In the genomic region with DNA sequence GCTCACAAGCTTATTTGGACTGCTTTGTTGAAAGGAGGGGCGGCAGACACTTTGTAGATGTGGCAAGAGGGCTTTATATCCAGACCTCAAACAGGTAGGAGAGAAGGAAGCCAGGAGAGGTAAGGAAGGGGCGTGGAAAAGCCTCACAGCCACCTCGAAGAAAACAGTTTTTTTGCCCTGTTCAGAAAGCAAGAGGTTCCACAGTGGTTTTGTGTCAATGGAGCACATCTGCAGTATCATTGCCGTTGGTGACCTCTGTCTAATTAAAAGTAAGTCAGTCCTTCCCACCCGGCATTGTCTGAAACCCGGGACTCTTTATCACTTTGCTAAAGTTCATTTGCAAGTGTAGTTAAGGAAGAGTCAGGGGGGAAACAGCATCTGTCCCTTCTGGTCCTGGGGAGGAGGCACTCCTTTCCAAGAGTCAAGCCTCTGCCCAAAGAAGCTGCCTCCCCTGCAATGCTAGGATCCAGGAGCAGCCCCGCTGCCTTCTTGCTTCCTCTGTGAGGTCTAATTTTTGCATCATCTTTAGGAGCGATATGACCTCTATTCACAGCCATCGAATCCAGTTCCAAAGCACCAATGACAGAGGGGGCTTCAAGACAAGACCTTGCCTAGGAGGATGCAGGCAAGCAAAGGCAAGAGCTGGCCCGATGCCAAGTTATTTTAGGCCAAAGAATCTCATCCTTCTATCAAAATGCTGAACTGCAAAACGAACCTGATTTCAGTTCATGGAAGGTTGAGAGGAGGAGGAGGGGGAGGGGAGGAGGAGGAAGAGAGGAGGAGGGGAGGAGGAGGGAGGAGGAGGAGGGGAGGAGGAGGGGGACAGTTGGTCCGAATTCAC, we compare ENCODE assay signal across 8 mouse cellular contexts. TPM values are rescaled to one million over a fixed set of nuclear protein-coding genes. Genes with fewer than 3 reads are reported as not detected.
DNase-seq lines count a peak whose midpoint lies in the region; ATAC-seq and TF ChIP-seq lines count a peak whose summit lies in the region.

No protein-coding gene starts in this region.

- 5% methylated on average over 11 of the region's 12 CpGs for WGBS in lung, embryonic 16.5 days
- 3% methylated on average over 12 of the region's 12 CpGs for WGBS in heart, postnatal 0 days
- 8% methylated on average over 12 of the region's 12 CpGs for WGBS in midbrain, embryonic 15.5 days

- peaks cover 17% of the 10 kb centered on the region for H3K27me3 ChIP-seq in lung, embryonic 16.5 days (ENCODE audit: control insufficient read depth, insufficient read depth, low read depth, low read length)
- H3K27me3 ChIP-seq in heart, postnatal 0 days (ENCODE audit: control insufficient read depth, insufficient read depth, low read length), result peaks cover 14% of the 10 kb centered on the region; the same call in 1 of the 2 replicates
- H3K27me3 ChIP-seq in midbrain, embryonic 15.5 days (replicated peaks), result no peaks in the 10 kb centered on the region

- no peaks in the 10 kb centered on the region; the same call in 1 of the 2 replicates for H3K4me1 ChIP-seq in lung, embryonic 16.5 days (replicated peaks; ENCODE audit: control insufficient read depth, insufficient read depth, low read length)
- 0 out of 2 replicates have a peak, but pooled peaks cover 9% of the 10 kb centered on the region for H3K4me1 ChIP-seq in heart, postnatal 0 days (ENCODE audit: control insufficient read depth, insufficient read depth)
- H3K4me1 ChIP-seq in midbrain, embryonic 15.5 days, result peaks cover 22% of the 10 kb centered on the region

- 0 out of 2 replicates have a peak, but pooled peaks have one; percentile 12 for ATAC-seq in lung, embryonic 16.5 days (ENCODE audit: low read depth)
- ATAC-seq in heart, postnatal 0 days (ENCODE audit: insufficient read depth, low read depth), result no peak
- peak; percentile 71 for ATAC-seq in midbrain, embryonic 15.5 days (replicated peaks)

- intact Hi-C loops in left cerebral cortex, postnatal 10 days (cut with DNase I), result loop anchor here (2.0 kb wide), 2 partner anchors 72 to 152 kb away; a partner anchor contains a TSS

- no peak for TF ChIP-seq CTCF in heart, postnatal 0 days (IDR thresholded peaks at IDR 0.05; ENCODE audit: low read depth)

- no peak overlapping the region for H3K9ac ChIP-seq in lung, embryonic 16.5 days (ENCODE audit: low read length)
- no peak overlapping the region for H3K9ac ChIP-seq in heart, postnatal 0 days (replicated peaks; ENCODE audit: low read depth, low read length)
- H3K9ac ChIP-seq in midbrain, embryonic 15.5 days, result peak overlapping the region; percentile 60

- DNase-seq in lung, postnatal 25 days (ENCODE audit: low spot score), result no peak
- peak; percentile 69 to 73 for DNase-seq in cerebellum, postnatal 25 days
- DNase-seq in heart, postnatal 0 days (ENCODE audit: low spot score), result no peak
- DNase-seq in left cerebral cortex, postnatal 10 days (ENCODE audit: extremely low spot score in 1 of 2, low spot score in 2 of 2), result peak; percentile 34 to 55
- no peak for DNase-seq in adipocyte (ENCODE audit: low spot score)
- DNase-seq in urinary bladder, adult 2 months (ENCODE audit: low spot score), result no peak

- H3K4me2 ChIP-seq in lung, embryonic 16.5 days (ENCODE audit: low read depth, low read length), result peak overlapping the region; percentile 76
- H3K4me2 ChIP-seq in heart, postnatal 0 days (ENCODE audit: low read depth, low read length), result peak overlapping the region; percentile 91
- peak overlapping the region; percentile 60 for H3K4me2 ChIP-seq in midbrain, embryonic 15.5 days

- no peaks in the 10 kb centered on the region for H3K36me3 ChIP-seq in lung, embryonic 16.5 days (ENCODE audit: control insufficient read depth, insufficient read depth, low read length)
- H3K36me3 ChIP-seq in heart, postnatal 0 days (replicated peaks; ENCODE audit: control insufficient read depth, insufficient read depth, low read length), result no peaks in the 10 kb centered on the region
- no peaks in the 10 kb centered on the region for H3K36me3 ChIP-seq in midbrain, embryonic 15.5 days (replicated peaks)

- peak overlapping the region; percentile 54 for H3K4me3 ChIP-seq in lung, embryonic 16.5 days (ENCODE audit: low read length)
- peak overlapping the region; percentile 50 for H3K4me3 ChIP-seq in heart, postnatal 0 days (ENCODE audit: low read depth, low read length)
- peak overlapping the region; percentile 62 for H3K4me3 ChIP-seq in midbrain, embryonic 15.5 days

- TF ChIP-seq EP300 in heart, postnatal 0 days (IDR thresholded peaks at IDR 0.05; ENCODE audit: low read depth), result no peak

- H3K27ac ChIP-seq in lung, embryonic 16.5 days (ENCODE audit: low read length), result no peak overlapping the region
- no peak overlapping the region for H3K27ac ChIP-seq in heart, postnatal 0 days (ENCODE audit: low read depth)
- H3K27ac ChIP-seq in midbrain, embryonic 15.5 days, result peak overlapping the region; percentile 79

- H3K9me3 ChIP-seq in lung, embryonic 16.5 days (ENCODE audit: control insufficient read depth, low read length), result no peaks in the 10 kb centered on the region
- H3K9me3 ChIP-seq in heart, postnatal 0 days (replicated peaks; ENCODE audit: control insufficient read depth, low read length), result no peaks in the 10 kb centered on the region
- no peaks in the 10 kb centered on the region for H3K9me3 ChIP-seq in midbrain, embryonic 15.5 days

RNA-seq across cellular contexts. Expression of a gene that starts 31.5 kb away (rescaled TPM):
- polyA plus RNA-seq in lung, embryonic 16.5 days (2015; fragmentation: Nextera tagmentation; extraction: Ambion mirVana), result 0.05 and 0.33 TPM in 2 replicates
- total RNA-seq in heart, postnatal 0 days (2014; rRNA removed; ENCODE audit: low replicate concordance), result 0.04 TPM in 1 of 2 replicates, not detected in the other
- 0.03 and 0.04 TPM in 2 replicates for polyA plus RNA-seq in heart, postnatal 0 days (2015; fragmentation: Nextera tagmentation; extraction: Ambion mirVana)
- 10 to 100 TPM; 54.5 to 57.1 TPM for total RNA-seq in left cerebral cortex, postnatal 10 days (2021)
- 16.9 and 19.5 TPM in 2 replicates for polyA plus RNA-seq in midbrain, embryonic 15.5 days (2015; fragmentation: Nextera tagmentation; extraction: Ambion mirVana)
- polyA plus RNA-seq in urinary bladder, adult 2 months (2012; rRNA removed), result 0.18 TPM in 2 replicates

Comparison
In these comparisons a context has a peak if more than half of its experiments do, and no peak if none do; other contexts are left out.
1. DNase-seq: peak in cerebellum, postnatal 25 days (2 of 2) and left cerebral cortex, postnatal 10 days (2 of 2); none in lung, postnatal 25 days (single experiment), heart, postnatal 0 days (single experiment), adipocyte (single experiment) and urinary bladder, adult 2 months (single experiment).
2. RNA of a gene that starts 31.5 kb away (polyA plus RNA-seq): 16.9 to 19.5 TPM in midbrain, embryonic 15.5 days; 0.18 TPM in urinary bladder, adult 2 months, 0.05 to 0.33 TPM in lung, embryonic 16.5 days and 0.03 to 0.04 TPM in heart, postnatal 0 days; every median in the first group is over 10 times any median in the second.
3. Peak in every context shown above with its lines, with median percentiles within 50 percentile points of each other: H3K4me2 ChIP-seq and H3K4me3 ChIP-seq.